Mouse (Mus musculus) cerebellum, adult 11-12 months (tissue): ENCODE results near the gene Gjc1.

ENCODE experiments used
- DNase-seq: peaks from one replicate; pipeline ENCODE4 v3.0.0; 2022

Gjc1 gene

DNA sequence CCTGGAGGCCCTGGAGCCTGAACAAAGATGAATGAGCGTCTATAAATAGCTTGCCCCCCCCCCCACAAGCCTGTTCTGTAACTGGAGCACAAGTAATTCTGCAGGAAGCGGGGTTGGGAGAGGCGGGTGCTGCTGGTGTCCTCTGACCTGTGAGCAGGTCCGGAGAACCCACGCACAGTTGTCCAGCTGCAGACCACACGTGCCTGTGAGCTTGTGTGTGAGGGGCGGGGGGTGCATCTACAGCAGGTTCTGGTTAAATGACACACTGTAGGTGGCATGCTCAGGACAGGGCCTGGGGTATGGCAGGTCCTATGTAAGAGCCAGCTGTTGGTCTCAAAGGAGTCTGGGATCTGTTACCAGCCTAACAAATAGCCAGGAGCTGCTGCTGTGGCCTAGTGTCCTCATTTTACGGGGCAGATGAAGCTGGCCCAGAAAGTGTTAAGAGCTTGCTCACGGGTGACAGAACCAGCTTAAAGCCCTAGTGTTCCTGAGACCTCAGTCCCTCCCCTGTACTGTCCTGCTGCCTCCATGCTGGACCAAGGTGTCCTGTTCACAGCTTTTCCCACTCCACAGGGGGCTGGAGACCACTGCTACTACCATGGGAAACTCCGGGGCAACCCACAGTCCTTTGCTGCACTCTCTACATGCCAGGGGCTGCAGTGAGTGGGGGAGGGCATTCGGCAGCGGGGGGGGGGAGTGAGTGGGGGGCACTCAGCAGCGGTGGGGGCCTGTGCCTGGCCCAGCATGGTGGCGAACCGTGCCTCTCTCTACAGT is 48.7 kb downstream of the Gjc1 start:
- DNase-seq: peak; percentile 59

GRCm38 (mm10) chr11:102769993-102770661 is 49.4 kb downstream of the Gjc1 start:
- peak; percentile 58 for DNase-seq

DNA sequence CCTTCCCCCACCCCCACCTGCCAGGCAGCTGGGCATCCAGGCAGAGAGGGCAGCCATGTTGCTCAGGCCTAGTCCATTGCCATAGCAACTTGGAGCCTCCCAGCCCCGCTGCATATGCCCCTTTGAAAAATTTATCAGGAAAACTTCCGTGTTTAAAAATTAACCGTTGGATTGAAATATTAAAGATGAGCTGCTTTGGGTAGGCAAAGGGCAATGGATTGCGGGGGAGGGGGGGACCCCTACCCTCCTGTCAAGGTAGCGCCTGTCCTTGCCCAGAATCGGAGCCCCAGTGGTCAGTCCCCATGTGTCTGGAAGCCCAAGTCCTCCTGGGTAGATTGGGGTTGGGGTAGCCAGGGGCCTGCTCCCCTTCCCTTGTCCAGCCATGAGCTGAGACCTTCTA is 50.4 kb downstream of the Gjc1 start:
- DNase-seq: peak; percentile 56

- DNase-seq: peak; percentile 75
Observed at GRCm38 (mm10) chr11:102767055-102767670, 52.3 kb downstream of the Gjc1 start.

GRCm38 (mm10) chr11:102765416-102765815 is 54.1 kb downstream of the Gjc1 start:
- DNase-seq: peak; percentile 73

- peak; percentile 78 for DNase-seq
Observed at GRCm38 (mm10) chr11:102763009-102763767, 56.3 kb downstream of the Gjc1 start.

GRCm38 (mm10) chr11:102762248-102762647 is 57.3 kb downstream of the Gjc1 start:
- DNase-seq: peak; percentile 77

GRCm38 (mm10) chr11:102761309-102762210 is 57.9 kb downstream of the Gjc1 start, which contains the start of gene Adam11:
Gene Adam11 (plus strand): TSS chr11:102761439.
- peak; percentile 71 for DNase-seq

DNA sequence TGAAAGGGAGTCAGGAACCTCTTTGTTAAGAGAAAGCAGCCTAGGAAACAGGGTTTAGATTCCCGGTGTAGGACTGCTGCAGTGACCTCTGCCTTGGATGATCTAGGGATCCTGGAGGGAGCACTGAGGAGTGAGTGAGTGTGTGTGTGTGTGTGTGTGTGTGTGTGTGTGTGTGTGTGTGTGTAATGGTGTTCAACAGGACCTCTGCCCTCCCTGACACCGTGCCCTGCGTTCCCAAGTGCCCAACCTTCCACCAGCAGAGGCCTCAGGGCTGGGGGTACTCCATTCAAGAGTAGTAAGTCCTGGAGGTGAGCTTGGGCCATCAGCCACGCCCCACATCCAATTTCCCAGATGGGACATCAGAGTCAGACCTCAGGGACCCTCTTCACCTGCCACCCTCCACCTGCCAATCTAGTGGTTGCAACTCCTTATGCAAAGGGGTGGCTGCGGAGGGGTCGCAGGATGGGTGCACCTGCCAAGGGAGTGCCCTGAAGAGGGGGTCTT is 58.6 kb downstream of the Gjc1 start:
- DNase-seq: peak; percentile 69

GRCm38 (mm10) chr11:102758977-102759376 is 60.5 kb downstream of the Gjc1 start:
- DNase-seq: peak; percentile 61

DNA sequence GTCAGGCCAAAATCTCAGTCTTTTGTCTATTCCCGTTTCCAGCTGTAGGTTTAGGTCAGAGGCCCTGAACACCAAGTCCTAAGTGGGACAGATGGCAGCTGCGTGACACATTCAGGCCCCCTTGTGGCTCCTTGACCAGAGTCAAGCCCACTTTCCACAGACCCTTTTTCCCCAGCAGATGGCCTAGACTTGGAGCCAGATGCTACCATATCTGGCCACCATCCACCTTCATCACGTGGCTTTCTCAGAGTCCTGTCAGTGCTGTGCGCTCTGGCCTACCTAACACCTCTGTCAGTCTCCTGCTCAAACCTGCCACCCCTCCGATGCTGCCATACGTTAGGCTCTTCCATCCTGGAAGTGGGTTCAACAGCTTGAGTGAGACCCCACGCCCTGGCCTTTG is 64.1 kb downstream of the Gjc1 start:
- DNase-seq: peak; percentile 42

DNA sequence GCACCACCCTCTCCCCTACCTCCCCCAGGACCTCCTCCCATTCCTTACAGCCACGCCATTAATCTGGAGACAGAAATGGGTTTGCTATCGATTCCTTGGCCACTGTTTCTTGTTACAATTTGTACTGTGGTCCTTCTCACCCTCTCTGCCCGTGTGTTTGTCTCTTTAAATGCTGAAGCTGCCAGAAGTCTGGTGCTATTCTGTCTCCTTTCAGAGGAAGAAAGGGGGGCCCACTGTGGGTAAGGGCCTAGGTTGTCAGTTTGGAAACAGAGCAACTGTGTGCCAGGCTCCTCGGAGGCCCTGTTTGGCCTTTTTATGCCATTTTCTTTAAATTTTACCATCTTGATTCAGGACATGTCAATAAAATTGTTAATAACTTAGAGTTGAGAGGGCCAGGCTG is 65.1 kb downstream of the Gjc1 start:
- no peak for DNase-seq

DNA sequence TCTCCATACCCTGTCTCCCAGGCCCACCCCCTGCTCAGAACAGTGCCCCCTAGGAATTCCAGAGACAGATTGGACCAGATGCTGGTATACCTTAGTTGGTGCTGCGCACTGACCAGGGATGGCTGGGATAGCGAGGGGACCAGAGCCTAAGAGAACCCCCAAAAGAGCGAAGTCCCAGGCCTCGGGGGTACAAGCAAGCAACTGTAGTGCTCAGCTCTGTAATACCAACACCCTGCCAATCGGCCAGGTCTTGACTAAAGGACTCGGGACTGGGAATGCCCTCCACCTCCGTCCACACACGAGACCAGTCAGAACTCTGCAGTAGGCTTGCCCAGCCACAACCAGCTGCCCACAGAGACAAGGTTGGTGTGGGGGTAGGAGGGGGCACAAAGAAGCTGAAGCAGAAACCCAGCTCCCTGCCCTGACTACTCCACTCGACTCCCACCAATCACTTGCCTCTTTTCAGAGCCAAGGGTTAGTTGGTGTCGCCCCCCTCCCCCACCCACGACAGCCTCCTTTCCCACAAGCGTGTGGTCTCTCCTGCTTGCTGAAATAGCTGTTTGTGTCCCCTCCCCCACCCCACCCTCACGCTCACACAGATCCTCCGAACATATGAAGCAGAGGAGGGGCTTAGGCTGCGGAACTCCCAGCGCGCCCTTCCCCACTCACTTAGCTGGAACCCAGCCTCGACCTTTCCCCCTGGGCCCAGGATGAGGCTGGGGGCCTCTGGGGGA is 65.7 kb downstream of the Gjc1 start:
- DNase-seq: no peak

DNA sequence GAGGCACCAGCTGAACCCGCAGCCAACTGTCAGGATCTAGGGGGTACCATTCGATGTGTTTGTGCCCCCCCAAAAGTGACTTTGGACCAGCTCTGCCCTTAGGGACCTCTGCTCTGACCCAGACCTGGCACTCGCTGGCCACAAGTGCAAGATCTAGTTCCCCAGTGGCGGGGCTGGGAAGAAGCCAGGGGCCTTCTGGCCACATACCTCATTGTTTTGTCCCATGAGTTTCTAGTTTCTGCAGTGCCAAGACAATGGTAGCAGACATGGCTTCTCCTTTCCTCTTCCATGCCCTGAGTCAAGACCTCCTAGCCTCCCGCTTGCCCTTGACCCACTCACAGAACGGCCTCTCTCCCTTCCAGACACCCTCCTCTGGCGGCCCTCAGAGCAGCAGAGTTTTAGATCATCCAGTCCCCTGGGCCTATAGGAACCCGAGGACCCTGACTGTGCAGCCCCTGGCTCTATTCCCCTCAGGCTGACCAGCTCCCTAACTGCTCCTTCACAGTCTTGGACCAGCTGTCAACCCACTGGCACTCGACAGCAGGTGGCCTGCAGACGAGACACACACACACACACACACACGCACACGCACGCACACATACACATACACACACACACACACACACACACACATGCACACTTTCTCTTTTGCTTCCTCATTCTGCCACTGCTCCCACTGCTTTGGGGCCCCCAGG is 66.5 kb downstream of the Gjc1 start:
- peak; percentile 59 for DNase-seq

- peak; percentile 23 for DNase-seq
Observed at GRCm38 (mm10) chr11:102749712-102750111, 69.8 kb downstream of the Gjc1 start.
